Mouse (Mus musculus) lung, embryonic 16.5 days (tissue): Measurements from ENCODE around the gene Hnrnpul1. TPM values are rescaled to one million over a fixed set of nuclear protein-coding genes. Genes with fewer than 3 reads are reported as not detected.

Experiments used
- ATAC-seq: fragments of 200-750 bp; cut with Nextera tagmentation; 2 replicates; pipeline ENCODE4 v1.8.0; 2017; ENCODE audit warnings: low read depth, mild to moderate bottlenecking, moderate library complexity
- H3K27ac ChIP-seq: fragments of 300-500 bp; sonication (generic); 2 replicates; pipeline ENCODE4 v1.5.1; 2014; ENCODE audit warnings: mild to moderate bottlenecking, control low read depth, low read length
- H3K27me3 ChIP-seq: fragments of 300-500 bp; sonication (generic); 2 replicates; pipeline ENCODE4 v1.6.1; 2014; ENCODE audit warnings: low read depth, low read length, mixed read lengths; ENCODE audit not compliant: control insufficient read depth, insufficient read depth
- H3K36me3 ChIP-seq: fragments of 300-500 bp; sonication (generic); 2 replicates; pipeline ENCODE4 v1.6.1; 2014; ENCODE audit warnings: low read length; ENCODE audit not compliant: control insufficient read depth, insufficient read depth
- H3K4me1 ChIP-seq: fragments of 300-500 bp; sonication (generic); replicated peaks from 2 replicates; pipeline ENCODE4 v1.6.1; 2014; ENCODE audit warnings: low read length, mixed read lengths; ENCODE audit not compliant: control insufficient read depth, insufficient read depth
- H3K4me2 ChIP-seq: fragments of 300-500 bp; sonication (generic); 2 replicates; pipeline ENCODE4 v1.6.1; 2014; ENCODE audit warnings: low read depth, low read length, control low read depth
- H3K4me3 ChIP-seq: fragments of 300-500 bp; sonication (generic); 2 replicates; pipeline ENCODE4 v1.5.1; 2014; ENCODE audit warnings: mild to moderate bottlenecking, low read length, control low read depth
- H3K9ac ChIP-seq: fragments of 300-500 bp; sonication (generic); 2 replicates; pipeline ENCODE4 v1.6.1; 2014; ENCODE audit warnings: low read length, control low read depth
- H3K9me3 ChIP-seq: fragments of 300-500 bp; sonication (generic); 2 replicates; pipeline ENCODE4 v1.6.1; 2016; ENCODE audit warnings: low read length; ENCODE audit not compliant: control insufficient read depth
- WGBS: fragments of 180-500 bp; shearing (Covaris S2); extraction: QIAGEN DNeasy Blood & Tissue Kit; methylation state at CpG from one replicate; pipeline ENCODE4 v1.1.7; 2014; 5-methylcytosine and 5-hydroxymethylcytosine counted together
- polyA plus RNA-seq: library from polyadenylated mRNA; unstranded; fragments of >200 nt; fragmentation: Nextera tagmentation; extraction: Ambion mirVana; gene quantifications from 2 replicates; pipeline ENCODE4 v1.2.1, GENCODE M21; 2015

Hnrnpul1 gene
- polyA plus RNA-seq, 1 experiment from 2014 or later, result 55.8 TPM

DNA sequence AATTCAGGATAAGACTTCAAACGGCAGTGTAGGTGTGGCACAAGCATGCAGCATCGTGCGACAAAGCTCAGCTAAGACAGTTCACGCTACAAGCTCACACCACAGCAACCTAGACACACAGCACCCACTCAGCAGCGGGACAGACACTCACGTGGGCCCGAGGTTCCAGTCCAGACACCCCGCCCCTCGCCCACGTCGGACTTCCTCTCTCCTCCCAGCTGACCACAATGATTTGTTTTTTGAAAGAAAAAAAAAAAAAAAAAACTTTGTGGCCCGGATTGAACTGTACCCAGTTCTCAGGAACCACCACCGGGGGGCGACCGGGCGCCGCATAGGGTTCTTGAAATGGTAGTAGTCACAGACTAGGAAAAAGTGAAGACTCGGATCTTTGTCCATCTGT lies 1.5 kb upstream of the Hnrnpul1 start:
- H3K27ac ChIP-seq, result peak overlapping the region; percentile 94
- peak; percentile 37 for ATAC-seq
- WGBS, result 1% methylated on average over 18 of the region's 18 CpGs
- 0 out of 2 replicates have a peak, but pooled peaks cover 3% of the 10 kb centered on the region for H3K36me3 ChIP-seq
- no peaks in the 10 kb centered on the region for H3K27me3 ChIP-seq
- peak overlapping the region; percentile 64 for H3K9ac ChIP-seq
- peak overlapping the region; percentile 93 for H3K4me2 ChIP-seq
- H3K4me1 ChIP-seq, result peaks cover 15% of the 10 kb centered on the region
- no peaks in the 10 kb centered on the region for H3K9me3 ChIP-seq
- peak overlapping the region; percentile 94 for H3K4me3 ChIP-seq

DNA sequence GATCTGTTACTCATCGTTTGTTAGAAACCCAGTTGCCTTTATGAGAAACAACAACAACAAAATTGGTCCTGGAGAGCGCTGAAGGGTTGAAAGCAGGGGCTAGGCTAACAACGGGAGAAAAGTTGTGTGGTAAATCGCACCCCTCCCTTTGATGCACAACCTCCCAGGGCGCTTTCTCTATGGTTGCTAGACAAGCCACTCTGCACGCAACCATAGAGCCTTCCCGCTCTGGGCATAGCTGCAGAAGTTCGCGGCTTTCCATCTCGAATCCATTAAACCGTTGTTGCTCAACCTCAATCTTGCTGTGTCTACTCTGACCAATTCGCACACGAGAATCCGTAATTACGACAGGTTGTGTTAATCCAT lies 894 bp upstream of the Hnrnpul1 start:
- peak overlapping the region; percentile 64 for H3K9ac ChIP-seq
- WGBS, result 0% methylated on average over 15 of the region's 15 CpGs
- H3K27me3 ChIP-seq, result no peaks in the 10 kb centered on the region
- H3K9me3 ChIP-seq, result no peaks in the 10 kb centered on the region
- H3K4me3 ChIP-seq, result peak overlapping the region; percentile 94
- peak overlapping the region; percentile 94 for H3K27ac ChIP-seq
- peaks cover 6% of the 10 kb centered on the region for H3K36me3 ChIP-seq
- peak overlapping the region; percentile 93 for H3K4me2 ChIP-seq
- H3K4me1 ChIP-seq, result peaks cover 15% of the 10 kb centered on the region
- ATAC-seq, result peak; percentile 41

DNA sequence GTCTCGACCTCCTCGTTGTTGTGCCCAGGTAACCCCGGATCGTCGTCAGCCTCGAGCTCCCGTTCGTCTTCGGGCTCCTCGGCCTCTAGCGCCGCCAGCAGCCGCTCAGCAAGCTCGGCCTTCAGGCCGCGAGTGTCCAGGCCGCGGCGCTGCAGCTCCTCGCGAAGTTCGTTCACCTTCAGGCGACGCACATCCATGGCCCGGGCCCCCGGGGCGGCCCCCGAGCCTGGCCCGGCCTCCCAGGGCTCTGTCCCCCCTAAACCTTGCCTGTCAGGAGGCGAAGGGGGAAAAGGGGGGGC lies 169 bp downstream of the Hnrnpul1 start:
- peaks cover 15% of the 10 kb centered on the region for H3K36me3 ChIP-seq
- no peak for ATAC-seq
- no peaks in the 10 kb centered on the region for H3K9me3 ChIP-seq
- peaks cover 15% of the 10 kb centered on the region for H3K4me1 ChIP-seq
- peak overlapping the region; percentile 97 for H3K27ac ChIP-seq
- 0% methylated on average over 29 of the region's 30 CpGs for WGBS
- H3K9ac ChIP-seq, result peak overlapping the region; percentile 99
- peak overlapping the region; percentile 93; the same call in 1 of the 2 replicates for H3K4me2 ChIP-seq
- H3K4me3 ChIP-seq, result peak overlapping the region; percentile 94
- no peaks in the 10 kb centered on the region for H3K27me3 ChIP-seq

- Histone ChIP-seq H3K27ac (peak overlapping the region; percentile 97), H3K4me2 (peak overlapping the region; percentile 93), H3K4me1 (peaks cover 15% of the 10 kb centered on the region), H3K27me3 (no peaks in the 10 kb centered on the region), H3K9ac (peak overlapping the region; percentile 99), H3K4me3 (peak overlapping the region; percentile 94), H3K36me3 (peaks cover 19% of the 10 kb centered on the region), H3K9me3 (no peaks in the 10 kb centered on the region)
- 1% methylated on average over 46 of the region's 46 CpGs for WGBS
- ATAC-seq, result peak; percentile 9
Measured at GRCm38 (mm10) chr7:25753643-25754438, 716 bp downstream of the Hnrnpul1 start.

GRCm38 (mm10) chr7:25753076-25753475 lies 1.5 kb downstream of the Hnrnpul1 start:
- Histone ChIP-seq H3K9me3 (no peaks in the 10 kb centered on the region), H3K4me2 (peak overlapping the region; percentile 93), H3K36me3 (peaks cover 27% of the 10 kb centered on the region), H3K4me3 (peak overlapping the region; percentile 94), H3K27ac (no peak overlapping the region), H3K4me1 (peaks cover 15% of the 10 kb centered on the region), H3K9ac (peak overlapping the region; percentile 99), H3K27me3 (no peaks in the 10 kb centered on the region)
- ATAC-seq, result no peak

DNA sequence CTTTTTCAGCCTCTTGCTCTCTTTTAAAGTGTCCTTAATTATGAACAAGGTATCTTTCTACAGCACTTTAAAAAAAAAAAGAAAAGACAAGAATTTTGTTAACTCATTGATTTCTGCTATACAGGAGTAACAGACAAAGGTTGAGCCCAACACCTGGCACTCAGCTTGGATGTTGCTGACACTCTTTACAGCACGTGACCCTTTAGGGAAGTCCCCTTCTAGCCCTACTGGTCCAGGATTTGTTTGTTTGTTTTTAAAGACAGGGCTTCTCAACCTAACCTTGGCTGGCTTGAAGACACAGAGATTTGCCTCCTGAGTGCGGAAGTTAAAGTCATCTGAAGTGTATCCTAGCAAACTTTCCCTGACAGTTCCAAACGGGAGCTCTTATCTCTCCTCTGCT lies 7.7 kb downstream of the Hnrnpul1 start:
- H3K27ac ChIP-seq, result no peak overlapping the region
- no peaks in the 10 kb centered on the region for H3K27me3 ChIP-seq
- H3K36me3 ChIP-seq, result peaks cover 84% of the 10 kb centered on the region
- WGBS, result 47% methylated on average over 3 of the region's 3 CpGs
- no peak for ATAC-seq
- no peaks in the 10 kb centered on the region for H3K9me3 ChIP-seq
- no peak overlapping the region for H3K9ac ChIP-seq
- no peak overlapping the region for H3K4me2 ChIP-seq
- H3K4me3 ChIP-seq, result no peak overlapping the region
- 0 out of 2 replicates have a peak, but pooled peaks cover under 1% of the 10 kb centered on the region for H3K4me1 ChIP-seq

DNA sequence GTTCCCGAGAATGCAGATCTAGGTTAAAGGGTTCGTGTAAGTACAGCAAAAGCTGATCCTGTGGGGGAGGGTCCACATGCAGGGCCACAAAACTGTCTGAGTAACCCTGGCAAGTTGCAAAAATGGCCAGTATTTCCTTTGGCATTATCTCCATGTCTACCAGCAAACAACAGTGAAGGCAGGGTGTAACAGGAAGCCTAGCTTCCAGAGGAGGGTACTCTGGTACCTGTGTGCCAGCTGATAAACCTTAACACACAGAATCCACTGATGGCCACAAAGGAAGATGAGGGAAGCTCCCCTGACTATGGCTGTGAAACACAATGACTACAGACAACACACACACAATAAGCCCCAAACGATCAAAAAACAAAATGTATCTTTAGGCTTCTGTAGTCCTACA lies 16.3 kb downstream of the Hnrnpul1 start:
- WGBS, result 93% methylated on average over 3 of the region's 3 CpGs
- Histone ChIP-seq H3K9ac (no peak overlapping the region), H3K27ac (no peak overlapping the region), H3K4me1 (no peaks in the 10 kb centered on the region), H3K4me3 (no peak overlapping the region), H3K27me3 (no peaks in the 10 kb centered on the region), H3K4me2 (no peak overlapping the region), H3K36me3 (peaks cover 84% of the 10 kb centered on the region), H3K9me3 (no peaks in the 10 kb centered on the region)
- ATAC-seq, result no peak

DNA sequence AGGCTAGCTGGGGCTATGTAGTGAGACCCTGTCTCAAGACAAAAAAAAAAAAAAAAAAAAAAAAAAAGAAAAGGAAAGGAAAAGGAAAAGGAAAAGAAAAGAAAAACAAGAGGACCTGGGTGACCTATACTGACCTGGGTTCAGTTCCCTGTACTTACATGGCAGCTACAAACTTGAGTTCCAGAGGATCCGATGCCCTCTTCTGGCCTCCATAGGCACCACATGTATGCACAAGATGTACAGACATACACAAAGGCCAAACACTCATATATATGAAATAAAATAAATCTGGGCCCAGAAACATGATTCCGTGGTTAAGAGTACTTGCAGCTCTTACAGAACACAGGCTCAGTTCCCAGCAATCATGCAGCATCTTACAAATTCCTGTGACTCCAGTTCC lies 17.6 kb downstream of the Hnrnpul1 start:
- no peak overlapping the region for H3K9ac ChIP-seq
- no peaks in the 10 kb centered on the region for H3K27me3 ChIP-seq
- H3K4me2 ChIP-seq, result no peak overlapping the region
- no peak for ATAC-seq
- H3K27ac ChIP-seq, result no peak overlapping the region
- no peaks in the 10 kb centered on the region for H3K4me1 ChIP-seq
- 91% methylated on average over 2 of the region's 2 CpGs for WGBS
- peaks cover 84% of the 10 kb centered on the region for H3K36me3 ChIP-seq
- no peak overlapping the region for H3K4me3 ChIP-seq
- H3K9me3 ChIP-seq, result no peaks in the 10 kb centered on the region

DNA sequence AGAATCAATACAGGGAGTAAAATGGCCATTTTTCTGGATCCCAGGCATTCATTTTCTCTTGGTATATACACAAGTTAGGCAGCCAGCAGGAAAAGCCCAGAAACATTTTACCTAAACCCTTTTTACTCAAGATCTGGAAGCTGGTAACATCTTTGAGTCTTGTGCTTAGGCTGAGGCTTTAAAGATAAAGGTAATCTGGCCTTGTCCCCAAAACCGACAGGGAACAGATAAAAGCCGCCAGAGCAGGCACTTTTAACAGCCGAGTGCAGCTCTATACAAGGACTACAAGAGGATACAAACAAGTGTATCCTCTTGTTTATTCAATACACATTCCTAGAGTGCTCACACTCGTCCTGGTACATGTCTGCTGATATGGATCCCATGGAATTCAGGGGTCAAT lies 19.6 kb downstream of the Hnrnpul1 start:
- Histone ChIP-seq H3K27me3 (no peaks in the 10 kb centered on the region), H3K36me3 (peaks cover 83% of the 10 kb centered on the region), H3K9me3 (no peaks in the 10 kb centered on the region), H3K4me2 (no peak overlapping the region), H3K4me1 (no peaks in the 10 kb centered on the region), H3K4me3 (no peak overlapping the region), H3K27ac (no peak overlapping the region), H3K9ac (no peak overlapping the region)
- WGBS, result 50% methylated on average over 4 of the region's 4 CpGs
- ATAC-seq, result no peak
